Mouse (Mus musculus): ENCODE results near the gene Ifngr1. TPM values are rescaled to one million over a fixed set of nuclear protein-coding genes. Genes with fewer than 3 reads are reported as not detected.
A peak's percentile ranks its signal among the peaks of the same experiment; 100 is the strongest.

Gene Ifngr1
- total and polyA plus RNA-seq, 3 experiments, result 15.4 to 18.6 TPM; not detected in 1

DNA sequence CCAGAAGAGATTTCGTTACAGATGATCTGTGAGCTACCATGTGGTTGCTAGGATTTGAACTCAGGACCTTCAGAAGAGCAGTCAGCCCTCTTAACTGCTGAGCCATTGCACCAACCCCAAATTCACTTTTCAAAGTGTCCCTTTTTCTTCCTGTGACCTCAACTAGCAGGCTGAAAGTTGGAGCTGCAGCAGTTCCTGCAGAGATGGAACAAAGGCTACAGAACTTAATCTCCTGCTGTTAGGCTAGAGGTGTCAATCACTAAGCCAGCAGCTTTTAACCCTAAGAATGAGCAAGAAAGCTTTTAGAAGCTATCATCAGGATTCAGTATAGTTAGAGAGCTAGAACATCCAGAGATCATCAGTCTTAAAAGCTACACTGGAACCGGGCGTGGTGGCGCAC lies 24.3 kb upstream of the Ifngr1 start:
- H3K36me3 ChIP-seq (ENCODE audit: control insufficient read depth in 1 of 2, insufficient read depth in 2 of 2, low read length in 2 of 2), result no peaks in the 10 kb centered on the region
- H3K27ac ChIP-seq (ENCODE audit: control insufficient read depth, low read depth, low read length), result no peak overlapping the region
- H3K9me3 ChIP-seq (replicated peaks; ENCODE audit: insufficient read depth, low read length), result no peaks in the 10 kb centered on the region
- no peak overlapping the region for H3K9ac ChIP-seq (ENCODE audit: control insufficient read depth, low read depth, low read length, poor library complexity, severe bottlenecking)
- peaks cover 0 to 6% of the 10 kb centered on the region in 2 experiments; a peak in 1 of 4 replicates for H3K4me1 ChIP-seq (ENCODE audit: control insufficient read depth in 1 of 2, insufficient read depth in 2 of 2, low read length in 2 of 2)
- H3K27me3 ChIP-seq (ENCODE audit: control insufficient read depth in 1 of 2, insufficient read depth in 2 of 2, low read length in 2 of 2), result no peaks in the 10 kb centered on the region
- DNase-seq (ENCODE audit: low read depth, low spot score), result no peak
- no peak overlapping the region for H3K4me3 ChIP-seq (ENCODE audit: control insufficient read depth in 1 of 2, insufficient read depth in 1 of 2, low read depth in 2 of 2, low read length in 2 of 2)
- H3K79me2 ChIP-seq (ENCODE audit: control insufficient read depth, insufficient read depth, low read length, poor library complexity), result no peaks in the 10 kb centered on the region
- TF ChIP-seq ELF1 (IDR thresholded peaks at IDR 0.05; ENCODE audit: low read depth, low read length) (no peak), NELFE (IDR thresholded peaks at IDR 0.05; ENCODE audit: low read depth, low read length) (no peak), ZMIZ1 (IDR thresholded peaks at IDR 0.05; ENCODE audit: low read depth, low read length) (no peak), CHD2 (IDR thresholded peaks at IDR 0.05; ENCODE audit: low read length) (no peak), CHD1 (IDR thresholded peaks at IDR 0.05; ENCODE audit: low read depth, low read length) (no peak), MAZ (IDR thresholded peaks at IDR 0.05; ENCODE audit: low read depth, low read length) (no peak), BHLHE40 (IDR thresholded peaks at IDR 0.05; ENCODE audit: borderline replicate concordance, low read depth, low read length) (no peak), MXI1 (IDR thresholded peaks at IDR 0.05; ENCODE audit: low read depth, low read length) (no peak), ETS1 (IDR thresholded peaks at IDR 0.05; ENCODE audit: low read depth, low read length) (no peak), CTCF (IDR thresholded peaks at IDR 0.05 in 2 of 3, conservative IDR thresholded peaks at IDR 0.05 in 1 of 3; ENCODE audit: control insufficient read depth in 1 of 3, insufficient read depth in 1 of 3, low read depth in 2 of 3, low read length in 3 of 3, poor library complexity in 1 of 3, severe bottlenecking in 1 of 3) (no peak), USF1 (IDR thresholded peaks at IDR 0.05; ENCODE audit: low read depth, low read length) (no peak), MYC (IDR thresholded peaks at IDR 0.05; ENCODE audit: low read depth, low read length) (no peak), EP300 (IDR thresholded peaks at IDR 0.05; ENCODE audit: low read depth in 1 of 2, low read length in 2 of 2) (no peak)

- no peak overlapping the region for H3K27ac ChIP-seq (ENCODE audit: control insufficient read depth, low read depth, low read length)
- H3K9me3 ChIP-seq (replicated peaks; ENCODE audit: insufficient read depth, low read length), result no peaks in the 10 kb centered on the region
- H3K9ac ChIP-seq (ENCODE audit: control insufficient read depth, low read depth, low read length, poor library complexity, severe bottlenecking), result no peak overlapping the region
- peak; percentile 28 for DNase-seq (ENCODE audit: low read depth, low spot score)
- TF ChIP-seq USF2 (IDR thresholded peaks at IDR 0.05; ENCODE audit: borderline replicate concordance in 1 of 2, insufficient read depth in 1 of 2, low read depth in 1 of 2, low read length in 2 of 2) (no peak), MYC (IDR thresholded peaks at IDR 0.05; ENCODE audit: low read depth, low read length) (no peak), POLR2AphosphoS5 (IDR thresholded peaks at IDR 0.05; ENCODE audit: borderline replicate concordance, low read depth, low read length) (no peak), UBTF (IDR thresholded peaks at IDR 0.05; ENCODE audit: borderline replicate concordance, insufficient read depth, low read depth, low read length) (no peak), MAX (IDR thresholded peaks at IDR 0.05; ENCODE audit: low read length) (no peak), MXI1 (IDR thresholded peaks at IDR 0.05; ENCODE audit: low read depth, low read length) (no peak), NELFE (IDR thresholded peaks at IDR 0.05; ENCODE audit: low read depth, low read length) (no peak), BHLHE40 (IDR thresholded peaks at IDR 0.05; ENCODE audit: borderline replicate concordance, low read depth, low read length) (no peak), CHD1 (IDR thresholded peaks at IDR 0.05; ENCODE audit: low read depth, low read length) (no peak), POLR2AphosphoS2 (IDR thresholded peaks at IDR 0.05; ENCODE audit: low read length) (no peak), MEF2A (IDR thresholded peaks at IDR 0.05; ENCODE audit: extremely low read depth, insufficient replicate concordance, low read depth, low read length, poor library complexity, severe bottlenecking) (no peak), RAD21 (IDR thresholded peaks at IDR 0.05; ENCODE audit: low read depth, low read length) (no peak), ZMIZ1 (IDR thresholded peaks at IDR 0.05; ENCODE audit: low read depth, low read length) (no peak), MAFK (IDR thresholded peaks at IDR 0.05; ENCODE audit: borderline replicate concordance, low read depth, low read length) (no peak), ZC3H11A (IDR thresholded peaks at IDR 0.05; ENCODE audit: low read depth, low read length) (no peak), ZKSCAN1 (IDR thresholded peaks at IDR 0.05; ENCODE audit: low read depth, low read length) (no peak), NRF1 (IDR thresholded peaks at IDR 0.05; ENCODE audit: insufficient read depth, low read depth, low read length, poor library complexity, severe bottlenecking) (no peak), TCF12 (IDR thresholded peaks at IDR 0.05; ENCODE audit: low read depth, low read length) (no peak), RCOR1 (IDR thresholded peaks at IDR 0.05; ENCODE audit: low read depth, low read length) (no peak)
- H3K4me1 ChIP-seq (ENCODE audit: control insufficient read depth in 1 of 2, insufficient read depth in 2 of 2, low read length in 2 of 2), result peaks cover 0 to 6% of the 10 kb centered on the region in 2 experiments; a peak in 1 of 4 replicates
- H3K4me3 ChIP-seq (ENCODE audit: control insufficient read depth in 1 of 2, insufficient read depth in 1 of 2, low read depth in 2 of 2, low read length in 2 of 2), result no peak overlapping the region
- H3K36me3 ChIP-seq (ENCODE audit: control insufficient read depth in 1 of 2, insufficient read depth in 2 of 2, low read length in 2 of 2), result no peaks in the 10 kb centered on the region
- no peaks in the 10 kb centered on the region for H3K79me2 ChIP-seq (ENCODE audit: control insufficient read depth, insufficient read depth, low read length, poor library complexity)
- H3K27me3 ChIP-seq (ENCODE audit: control insufficient read depth in 1 of 2, insufficient read depth in 2 of 2, low read length in 2 of 2), result no peaks in the 10 kb centered on the region
Observed at GRCm38 (mm10) chr10:19570288-19570687, 21.5 kb upstream of the Ifngr1 start.

Data from MEL (cell line).